Mouse (Mus musculus): ENCODE measurements at regions not wholly inside any gene's neighbourhood (a gene's known extent, or its start where the extent isn't known, plus 50 kb on each side); places are given as distances from the start of the nearest gene placed in this dataset.

- ATAC-seq (ENCODE audit: low FRiP score, low read depth): no peak
- Histone ChIP-seq H3K4me3 (no peak overlapping the region), H3K4me2 (replicated peaks) (no peak overlapping the region), H3K9me3 (no peaks in the 10 kb centered on the region), H3K27ac (no peak overlapping the region), H3K9ac (no peak overlapping the region), H3K4me1 (0 out of 2 replicates have a peak, but pooled peaks cover 12% of the 10 kb centered on the region), H3K36me3 (no peaks in the 10 kb centered on the region), H3K27me3 (no peaks in the 10 kb centered on the region)
- 83% methylated on average over 9 of the region's 9 CpGs for WGBS
Measured at GRCm38 (mm10) chr12:8447612-8448011, 52.2 kb downstream of the Rhob start.

- no peak overlapping the region for H3K27ac ChIP-seq
- no peak overlapping the region for H3K9ac ChIP-seq
- no peak for ATAC-seq (ENCODE audit: low FRiP score, low read depth)
- 6% methylated on average over 7 of the region's 7 CpGs for WGBS
- no peak overlapping the region for H3K4me3 ChIP-seq
- no peaks in the 10 kb centered on the region for H3K36me3 ChIP-seq
- H3K4me1 ChIP-seq: 0 out of 2 replicates have a peak, but pooled peaks cover 10% of the 10 kb centered on the region
- no peak overlapping the region for H3K4me2 ChIP-seq (replicated peaks)
- no peaks in the 10 kb centered on the region for H3K27me3 ChIP-seq
- no peaks in the 10 kb centered on the region for H3K9me3 ChIP-seq
Measured at GRCm38 (mm10) chr12:8447025-8447424, 52.8 kb downstream of the Rhob start.

- Histone ChIP-seq H3K4me1 (peaks cover 13% of the 10 kb centered on the region; the same call in 1 of the 2 replicates), H3K9ac (no peak overlapping the region), H3K27me3 (no peaks in the 10 kb centered on the region), H3K36me3 (no peaks in the 10 kb centered on the region), H3K4me2 (replicated peaks) (no peak overlapping the region), H3K27ac (no peak overlapping the region), H3K9me3 (no peaks in the 10 kb centered on the region), H3K4me3 (no peak overlapping the region)
- ATAC-seq (ENCODE audit: low FRiP score, low read depth): no peak
- WGBS: 78% methylated on average over 13 of the region's 13 CpGs
Measured at GRCm38 (mm10) chr12:8444975-8445853, 54.6 kb downstream of the Rhob start.

- no peak overlapping the region for H3K4me3 ChIP-seq
- 66% methylated on average over 4 of the region's 4 CpGs for WGBS
- no peak overlapping the region for H3K9ac ChIP-seq
- ATAC-seq (ENCODE audit: low FRiP score, low read depth): no peak
- H3K27ac ChIP-seq: no peak overlapping the region
- H3K4me1 ChIP-seq: peaks cover 13% of the 10 kb centered on the region; the same call in 1 of the 2 replicates
- H3K27me3 ChIP-seq: no peaks in the 10 kb centered on the region
- H3K36me3 ChIP-seq: no peaks in the 10 kb centered on the region
- H3K4me2 ChIP-seq (replicated peaks): no peak overlapping the region
- no peaks in the 10 kb centered on the region for H3K9me3 ChIP-seq
Measured at GRCm38 (mm10) chr12:8443917-8444453, 55.8 kb downstream of the Rhob start.

GRCm38 (mm10) chr12:8443253-8443661, 56.6 kb downstream of the Rhob start:
- no peak for ATAC-seq (ENCODE audit: low FRiP score, low read depth)
- Histone ChIP-seq H3K9me3 (no peaks in the 10 kb centered on the region), H3K27me3 (no peaks in the 10 kb centered on the region), H3K36me3 (no peaks in the 10 kb centered on the region), H3K4me2 (replicated peaks) (no peak overlapping the region), H3K4me1 (peaks cover 13% of the 10 kb centered on the region; the same call in 1 of the 2 replicates), H3K4me3 (no peak overlapping the region), H3K27ac (no peak overlapping the region), H3K9ac (no peak overlapping the region)
- WGBS: 81% methylated on average over 4 of the region's 4 CpGs

GRCm38 (mm10) chr12:8441275-8441674, 58.5 kb downstream of the Rhob start:
- Histone ChIP-seq H3K9ac (no peak overlapping the region), H3K27me3 (no peaks in the 10 kb centered on the region), H3K36me3 (no peaks in the 10 kb centered on the region), H3K4me3 (no peak overlapping the region), H3K27ac (no peak overlapping the region), H3K9me3 (no peaks in the 10 kb centered on the region), H3K4me1 (peaks cover 29% of the 10 kb centered on the region), H3K4me2 (replicated peaks) (no peak overlapping the region)
- ATAC-seq (ENCODE audit: low FRiP score, low read depth): no peak
- WGBS: 91% methylated on average over 4 of the region's 4 CpGs

- ATAC-seq (ENCODE audit: low FRiP score, low read depth): no peak
- Histone ChIP-seq H3K27ac (no peak overlapping the region), H3K4me1 (peaks cover 28% of the 10 kb centered on the region), H3K9me3 (no peaks in the 10 kb centered on the region), H3K27me3 (no peaks in the 10 kb centered on the region), H3K36me3 (no peaks in the 10 kb centered on the region), H3K4me2 (replicated peaks) (no peak overlapping the region), H3K4me3 (no peak overlapping the region), H3K9ac (no peak overlapping the region)
- 90% methylated on average over 3 of the region's 3 CpGs for WGBS
Measured at GRCm38 (mm10) chr12:8440373-8440772, 59.4 kb downstream of the Rhob start.

GRCm38 (mm10) chr12:8439957-8440356, 59.9 kb downstream of the Rhob start:
- H3K4me1 ChIP-seq: peaks cover 26% of the 10 kb centered on the region
- H3K27me3 ChIP-seq: no peaks in the 10 kb centered on the region
- H3K27ac ChIP-seq: no peak overlapping the region
- no peak overlapping the region for H3K4me2 ChIP-seq (replicated peaks)
- no peak overlapping the region for H3K9ac ChIP-seq
- WGBS: 79% methylated on average over 3 of the region's 3 CpGs
- H3K36me3 ChIP-seq: no peaks in the 10 kb centered on the region
- H3K4me3 ChIP-seq: no peak overlapping the region
- H3K9me3 ChIP-seq: no peaks in the 10 kb centered on the region
- no peak for ATAC-seq (ENCODE audit: low FRiP score, low read depth)

GRCm38 (mm10) chr12:8439486-8439885, 60.3 kb downstream of the Rhob start:
- 78% methylated on average over 4 of the region's 4 CpGs for WGBS
- Histone ChIP-seq H3K9ac (no peak overlapping the region), H3K27me3 (no peaks in the 10 kb centered on the region), H3K4me3 (no peak overlapping the region), H3K9me3 (no peaks in the 10 kb centered on the region), H3K4me1 (peaks cover 29% of the 10 kb centered on the region), H3K4me2 (replicated peaks) (no peak overlapping the region), H3K36me3 (no peaks in the 10 kb centered on the region), H3K27ac (no peak overlapping the region)
- no peak for ATAC-seq (ENCODE audit: low FRiP score, low read depth)

GRCm38 (mm10) chr12:8438638-8439037, 61.2 kb downstream of the Rhob start:
- H3K27ac ChIP-seq: no peak overlapping the region
- no peak for ATAC-seq (ENCODE audit: low FRiP score, low read depth)
- no peak overlapping the region for H3K4me3 ChIP-seq
- H3K4me2 ChIP-seq (replicated peaks): no peak overlapping the region
- H3K36me3 ChIP-seq: no peaks in the 10 kb centered on the region
- no peaks in the 10 kb centered on the region for H3K9me3 ChIP-seq
- no peak overlapping the region for H3K9ac ChIP-seq
- no peaks in the 10 kb centered on the region for H3K27me3 ChIP-seq
- H3K4me1 ChIP-seq: peaks cover 37% of the 10 kb centered on the region
- WGBS: 68% methylated on average over 4 of the region's 4 CpGs

GRCm38 (mm10) chr12:8436976-8437580, 62.7 kb downstream of the Rhob start:
- Histone ChIP-seq H3K4me3 (no peak overlapping the region), H3K9me3 (no peaks in the 10 kb centered on the region), H3K27me3 (no peaks in the 10 kb centered on the region), H3K36me3 (no peaks in the 10 kb centered on the region), H3K27ac (no peak overlapping the region), H3K4me2 (replicated peaks) (no peak overlapping the region), H3K4me1 (peaks cover 46% of the 10 kb centered on the region), H3K9ac (no peak overlapping the region)
- no peak for ATAC-seq (ENCODE audit: low FRiP score, low read depth)
- WGBS: 60% methylated on average over 6 of the region's 6 CpGs

GRCm38 (mm10) chr12:8436553-8436952, 63.3 kb downstream of the Rhob start:
- WGBS: 29% methylated on average over 5 of the region's 5 CpGs
- Histone ChIP-seq H3K36me3 (no peaks in the 10 kb centered on the region), H3K4me1 (peaks cover 51% of the 10 kb centered on the region), H3K27ac (no peak overlapping the region), H3K27me3 (no peaks in the 10 kb centered on the region), H3K4me3 (no peak overlapping the region), H3K4me2 (replicated peaks) (no peak overlapping the region), H3K9me3 (no peaks in the 10 kb centered on the region), H3K9ac (no peak overlapping the region)
- ATAC-seq (ENCODE audit: low FRiP score, low read depth): no peak

Measured in limb, embryonic 13.5 days (tissue).